14 mouse cellular contexts compared by ENCODE assay signal in the genomic region with DNA sequence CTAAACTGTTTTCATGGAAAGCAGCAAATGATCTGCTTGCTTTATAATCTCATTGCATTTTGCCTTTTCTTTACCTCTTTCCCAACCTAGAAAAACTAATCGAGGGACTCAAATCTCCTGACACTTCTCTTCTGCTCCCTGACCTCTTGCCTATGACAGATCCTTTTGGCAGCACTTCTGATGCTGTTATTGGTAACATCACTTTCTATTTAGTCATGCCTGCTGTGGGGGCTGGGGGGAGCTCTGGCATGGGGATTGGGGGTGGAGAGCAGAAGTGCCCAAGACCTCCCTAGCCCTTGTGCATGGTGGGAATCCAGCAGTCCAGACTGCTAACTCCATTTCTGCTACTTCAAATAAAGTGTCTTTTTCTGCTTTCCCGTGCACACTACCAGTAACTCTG.
"Had no signal": no experiment of that assay in that cellular context is flagged by ENCODE, and none has a peak within 500 bp of the region (broad histone marks: within the 10 kb centered on the region; RNA-seq: fewer than 3 reads in every experiment).

No protein-coding gene starts in this region.

- H3K27me3 ChIP-seq: kidney, embryonic 15.5 days; liver, embryonic 13.5 days; midbrain, embryonic 12.5 days; midbrain, embryonic 15.5 days; neural tube, embryonic 13.5 days had no signal

- H3K27ac ChIP-seq: kidney, embryonic 15.5 days; left cerebral cortex, adult 2 months; liver, embryonic 13.5 days; midbrain, embryonic 12.5 days; midbrain, embryonic 15.5 days; neural tube, embryonic 13.5 days had no signal

- H3K4me3 ChIP-seq: kidney, embryonic 15.5 days; left cerebral cortex, adult 2 months; liver, embryonic 13.5 days; midbrain, embryonic 12.5 days; midbrain, embryonic 15.5 days; myocyte; neural tube, embryonic 13.5 days had no signal

- ATAC-seq: midbrain, embryonic 15.5 days had no signal

- DNase-seq: kidney, adult 8-10 months; kidney, postnatal 10 days; kidney, postnatal 36 days; layer of hippocampus, postnatal 36 days; liver, embryonic 13.5 days; lung, adult 2 months; thymus, adult 18-20 months; thymus, postnatal 36 days had no signal

- H3K9me3 ChIP-seq: kidney, embryonic 15.5 days; liver, embryonic 13.5 days; midbrain, embryonic 12.5 days; midbrain, embryonic 15.5 days; neural tube, embryonic 13.5 days had no signal

- H3K4me1 ChIP-seq: liver, embryonic 13.5 days; midbrain, embryonic 12.5 days; midbrain, embryonic 15.5 days; neural tube, embryonic 13.5 days had no signal

- H3K9ac ChIP-seq: kidney, embryonic 15.5 days; liver, embryonic 13.5 days; midbrain, embryonic 12.5 days; midbrain, embryonic 15.5 days; neural tube, embryonic 13.5 days had no signal

- H3K4me2 ChIP-seq: kidney, embryonic 15.5 days; liver, embryonic 13.5 days; midbrain, embryonic 12.5 days; midbrain, embryonic 15.5 days; neural tube, embryonic 13.5 days had no signal
